Mouse (Mus musculus): Measurements from ENCODE around the gene Slc35c1. TPM values are rescaled to one million over a fixed set of nuclear protein-coding genes. Genes with fewer than 3 reads are reported as not detected.

Gene Slc35c1
- total and polyA plus RNA-seq, 3 experiments: 11.4 to 40.5 (median 31.2) TPM

- H3K4me3 ChIP-seq (ENCODE audit: low read depth, low read length): no peak overlapping the region
- no peaks in the 10 kb centered on the region; the same call in 1 of the 2 replicates for H3K4me1 ChIP-seq (ENCODE audit: insufficient read depth, low read depth, low read length)
- H3K36me3 ChIP-seq (replicated peaks): no peaks in the 10 kb centered on the region
- DNase-seq (ENCODE audit: low spot score): no peak
- H3K27me3 ChIP-seq (ENCODE audit: insufficient read depth, low read length): peaks cover 60% of the 10 kb centered on the region
- ATAC-seq (ENCODE audit: extremely low read depth, insufficient number of reproducible peaks, low FRiP score, poor library complexity, severe bottlenecking): no peak
- H3K9me3 ChIP-seq (replicated peaks): no peaks in the 10 kb centered on the region
- TF ChIP-seq CTCF (IDR thresholded peaks at IDR 0.05; ENCODE audit: low read depth, low read length) (no peak), GATA1 (IDR thresholded peaks at IDR 0.05; ENCODE audit: borderline replicate concordance, low read length) (no peak), POLR2AphosphoS5 (IDR thresholded peaks at IDR 0.05; ENCODE audit: insufficient replicate concordance, low read depth, low read length) (no peak), TAL1 (conservative IDR thresholded peaks at IDR 0.05; ENCODE audit: low read depth, low read length) (no peak), GATA2 (IDR thresholded peaks at IDR 0.05; ENCODE audit: borderline replicate concordance, low read depth, low read length) (no peak)
Observed at GRCm38 (mm10) chr2:92494956-92495355, 34.6 kb upstream of the Slc35c1 start.

- ATAC-seq (ENCODE audit: extremely low read depth, insufficient number of reproducible peaks, low FRiP score, poor library complexity, severe bottlenecking) (no peak), DNase-seq (ENCODE audit: low spot score) (no peak)
- TF ChIP-seq POLR2AphosphoS5 (IDR thresholded peaks at IDR 0.05; ENCODE audit: insufficient replicate concordance, low read depth, low read length) (no peak), CTCF (IDR thresholded peaks at IDR 0.05; ENCODE audit: low read depth, low read length) (no peak), TAL1 (conservative IDR thresholded peaks at IDR 0.05; ENCODE audit: low read depth, low read length) (no peak), GATA2 (IDR thresholded peaks at IDR 0.05; ENCODE audit: borderline replicate concordance, low read depth, low read length) (no peak), GATA1 (IDR thresholded peaks at IDR 0.05; ENCODE audit: borderline replicate concordance, low read length) (no peak)
- Histone ChIP-seq H3K27me3 (ENCODE audit: insufficient read depth, low read length) (peaks cover 60% of the 10 kb centered on the region), H3K4me3 (ENCODE audit: low read depth, low read length) (no peak overlapping the region), H3K36me3 (replicated peaks) (no peaks in the 10 kb centered on the region), H3K9me3 (replicated peaks) (no peaks in the 10 kb centered on the region), H3K4me1 (ENCODE audit: insufficient read depth, low read depth, low read length) (no peaks in the 10 kb centered on the region; the same call in 1 of the 2 replicates)
Observed at GRCm38 (mm10) chr2:92494423-92494822, 34.1 kb upstream of the Slc35c1 start.

- Histone ChIP-seq H3K36me3 (replicated peaks) (no peaks in the 10 kb centered on the region), H3K27me3 (ENCODE audit: insufficient read depth, low read length) (peaks cover 60% of the 10 kb centered on the region), H3K9me3 (replicated peaks) (no peaks in the 10 kb centered on the region), H3K4me1 (ENCODE audit: insufficient read depth, low read depth, low read length) (no peaks in the 10 kb centered on the region; the same call in 1 of the 2 replicates), H3K4me3 (ENCODE audit: low read depth, low read length) (no peak overlapping the region)
- DNase-seq (ENCODE audit: low spot score) (no peak), ATAC-seq (ENCODE audit: extremely low read depth, insufficient number of reproducible peaks, low FRiP score, poor library complexity, severe bottlenecking) (no peak)
- TF ChIP-seq CTCF (IDR thresholded peaks at IDR 0.05; ENCODE audit: low read depth, low read length): no peak
- no peak for TF ChIP-seq TAL1 (conservative IDR thresholded peaks at IDR 0.05; ENCODE audit: low read depth, low read length)
- TF ChIP-seq GATA1 (IDR thresholded peaks at IDR 0.05; ENCODE audit: borderline replicate concordance, low read length): no peak
- TF ChIP-seq GATA2 (IDR thresholded peaks at IDR 0.05; ENCODE audit: borderline replicate concordance, low read depth, low read length): no peak
- no peak for TF ChIP-seq POLR2AphosphoS5 (IDR thresholded peaks at IDR 0.05; ENCODE audit: insufficient replicate concordance, low read depth, low read length)
Observed at GRCm38 (mm10) chr2:92493656-92494390, 33.5 kb upstream of the Slc35c1 start.

- Histone ChIP-seq H3K4me3 (ENCODE audit: low read depth, low read length) (no peak overlapping the region), H3K9me3 (replicated peaks) (no peaks in the 10 kb centered on the region), H3K36me3 (replicated peaks) (no peaks in the 10 kb centered on the region), H3K27me3 (ENCODE audit: insufficient read depth, low read length) (peaks cover 63% of the 10 kb centered on the region), H3K4me1 (ENCODE audit: insufficient read depth, low read depth, low read length) (no peaks in the 10 kb centered on the region; the same call in 1 of the 2 replicates)
- TF ChIP-seq TAL1 (conservative IDR thresholded peaks at IDR 0.05; ENCODE audit: low read depth, low read length): no peak
- no peak for TF ChIP-seq CTCF (IDR thresholded peaks at IDR 0.05; ENCODE audit: low read depth, low read length)
- no peak for TF ChIP-seq POLR2AphosphoS5 (IDR thresholded peaks at IDR 0.05; ENCODE audit: insufficient replicate concordance, low read depth, low read length)
- TF ChIP-seq GATA2 (IDR thresholded peaks at IDR 0.05; ENCODE audit: borderline replicate concordance, low read depth, low read length): no peak
- no peak for TF ChIP-seq GATA1 (IDR thresholded peaks at IDR 0.05; ENCODE audit: borderline replicate concordance, low read length)
- ATAC-seq (ENCODE audit: extremely low read depth, insufficient number of reproducible peaks, low FRiP score, poor library complexity, severe bottlenecking) (no peak), DNase-seq (ENCODE audit: low spot score) (no peak)
Observed at GRCm38 (mm10) chr2:92491950-92492501, 31.7 kb upstream of the Slc35c1 start.

- DNase-seq (ENCODE audit: low spot score): no peak
- H3K9me3 ChIP-seq (replicated peaks): no peaks in the 10 kb centered on the region
- ATAC-seq (ENCODE audit: extremely low read depth, insufficient number of reproducible peaks, low FRiP score, poor library complexity, severe bottlenecking): no peak
- no peak overlapping the region for H3K4me3 ChIP-seq (ENCODE audit: low read depth, low read length)
- H3K36me3 ChIP-seq (replicated peaks): no peaks in the 10 kb centered on the region
- H3K4me1 ChIP-seq (ENCODE audit: insufficient read depth, low read depth, low read length): peaks cover 12% of the 10 kb centered on the region
- H3K27me3 ChIP-seq (ENCODE audit: insufficient read depth, low read length): peaks cover 56% of the 10 kb centered on the region
- TF ChIP-seq POLR2AphosphoS5 (IDR thresholded peaks at IDR 0.05; ENCODE audit: insufficient replicate concordance, low read depth, low read length) (no peak), CTCF (IDR thresholded peaks at IDR 0.05; ENCODE audit: low read depth, low read length) (no peak), GATA1 (IDR thresholded peaks at IDR 0.05; ENCODE audit: borderline replicate concordance, low read length) (no peak), TAL1 (conservative IDR thresholded peaks at IDR 0.05; ENCODE audit: low read depth, low read length) (no peak), GATA2 (IDR thresholded peaks at IDR 0.05; ENCODE audit: borderline replicate concordance, low read depth, low read length) (no peak)
Observed at GRCm38 (mm10) chr2:92490541-92490940, 30.2 kb upstream of the Slc35c1 start.

- H3K4me3 ChIP-seq (ENCODE audit: low read depth, low read length): no peak overlapping the region
- H3K4me1 ChIP-seq (ENCODE audit: insufficient read depth, low read depth, low read length): peaks cover 12% of the 10 kb centered on the region
- DNase-seq (ENCODE audit: low spot score): no peak
- H3K9me3 ChIP-seq (replicated peaks): no peaks in the 10 kb centered on the region
- ATAC-seq (ENCODE audit: extremely low read depth, insufficient number of reproducible peaks, low FRiP score, poor library complexity, severe bottlenecking): no peak
- TF ChIP-seq GATA1 (IDR thresholded peaks at IDR 0.05; ENCODE audit: borderline replicate concordance, low read length) (no peak), GATA2 (IDR thresholded peaks at IDR 0.05; ENCODE audit: borderline replicate concordance, low read depth, low read length) (no peak), POLR2AphosphoS5 (IDR thresholded peaks at IDR 0.05; ENCODE audit: insufficient replicate concordance, low read depth, low read length) (no peak), TAL1 (conservative IDR thresholded peaks at IDR 0.05; ENCODE audit: low read depth, low read length) (no peak), CTCF (IDR thresholded peaks at IDR 0.05; ENCODE audit: low read depth, low read length) (no peak)
- peaks cover 59% of the 10 kb centered on the region for H3K27me3 ChIP-seq (ENCODE audit: insufficient read depth, low read length)
- no peaks in the 10 kb centered on the region for H3K36me3 ChIP-seq (replicated peaks)
Observed at GRCm38 (mm10) chr2:92487791-92488190, 27.5 kb upstream of the Slc35c1 start.
